Mouse (Mus musculus): ENCODE data around the gene Olfr1065. TPM values are rescaled to one million over a fixed set of nuclear protein-coding genes. Genes with fewer than 3 reads are reported as not detected.
"Not testable (repeated sequence)": the region's sequence is repeated elsewhere in the genome, so short reads cannot be mapped to it uniquely, and the experiment has no call there.

The Olfr1065 gene
- total RNA-seq, 1 experiment = not detected

DNA sequence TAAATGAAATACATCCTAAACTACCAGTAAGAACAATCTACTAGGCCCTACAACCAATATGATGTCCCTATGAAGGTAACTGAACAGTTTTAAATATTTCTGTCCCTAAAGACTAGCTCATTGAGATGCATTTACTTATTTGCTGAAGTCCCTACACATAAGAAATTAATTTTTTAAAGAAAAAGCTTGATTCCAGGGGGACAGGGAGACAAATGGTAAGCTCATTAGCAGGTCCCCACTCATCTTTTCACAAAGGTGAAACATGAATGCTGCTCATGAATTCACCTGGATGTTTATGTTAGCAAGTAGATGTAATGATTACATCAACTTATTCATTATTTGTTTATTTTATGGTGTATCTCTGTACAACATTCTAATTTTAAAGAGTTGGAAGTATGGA, 23.7 kb downstream of the Olfr1065 start, which contains the start of gene Olfr1062:
Gene Olfr1062, minus strand, starts transcription at position 101 of the 400 bp plus-strand sequence.
- H3K4me3 ChIP-seq (ENCODE audit: insufficient read depth in 1 of 2, low read depth in 1 of 2, low read length in 2 of 2, poor library complexity in 1 of 2, severe bottlenecking in 1 of 2); H3K27ac ChIP-seq (ENCODE audit: insufficient read depth, low read depth, low read length, poor library complexity, severe bottlenecking); H3K9me3 ChIP-seq (ENCODE audit: control insufficient read depth, insufficient read depth, low read depth, low read length); in situ Hi-C loops (cut with MboI; ENCODE audit: low sequenced_read_pairs in 2 of 2, unreplicated experiment in 2 of 2); H3K36me3 ChIP-seq (ENCODE audit: control insufficient read depth, insufficient read depth, low read length, poor library complexity, severe bottlenecking); DNase-seq (ENCODE audit: low read depth, low spot score); H3K9ac ChIP-seq (ENCODE audit: insufficient read depth, low read depth, low read length, poor library complexity, severe bottlenecking); H3K4me1 ChIP-seq (ENCODE audit: control insufficient read depth in 2 of 2, insufficient read depth in 2 of 2, low read length in 2 of 2, poor library complexity in 1 of 2): not testable (repeated sequence)

DNA sequence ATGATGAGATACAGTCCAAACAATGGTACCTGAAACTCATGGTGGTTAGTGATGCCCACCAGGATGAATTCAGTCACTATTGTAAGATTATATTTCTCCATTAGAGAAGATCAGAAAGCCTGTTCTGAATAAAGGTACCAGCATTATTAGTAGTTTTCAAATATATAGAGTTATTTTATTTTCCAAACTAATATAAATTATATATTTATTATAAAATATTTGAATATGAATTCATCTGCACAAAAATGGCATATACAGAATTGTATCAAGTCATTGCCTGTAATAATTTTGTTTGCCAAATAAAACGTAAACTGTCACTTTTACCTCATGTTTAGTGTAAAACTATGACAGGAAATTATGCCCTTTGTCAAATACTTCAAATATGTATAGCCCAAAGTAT, 36.4 kb downstream of the Olfr1065 start, which contains the start of gene Olfr1061:
Gene Olfr1061, minus strand, starts transcription at position 101 of the 400 bp plus-strand sequence.
- H3K9ac ChIP-seq (ENCODE audit: insufficient read depth, low read depth, low read length, poor library complexity, severe bottlenecking) = no peak within 1 kb of the TSS
- no peaks in the 10 kb centered on the region for H3K36me3 ChIP-seq (ENCODE audit: control insufficient read depth, insufficient read depth, low read length, poor library complexity, severe bottlenecking)
- no peak within 1 kb of the TSS for H3K27ac ChIP-seq (ENCODE audit: insufficient read depth, low read depth, low read length, poor library complexity, severe bottlenecking)
- no peaks in the 10 kb centered on the region for H3K4me1 ChIP-seq (ENCODE audit: control insufficient read depth in 2 of 2, insufficient read depth in 2 of 2, low read length in 2 of 2, poor library complexity in 1 of 2)
- no peak within 1 kb of the TSS for H3K4me3 ChIP-seq (ENCODE audit: insufficient read depth in 1 of 2, low read depth in 1 of 2, low read length in 2 of 2, poor library complexity in 1 of 2, severe bottlenecking in 1 of 2)
- H3K9me3 ChIP-seq (ENCODE audit: control insufficient read depth, insufficient read depth, low read depth, low read length) = no peaks in the 10 kb centered on the region
- no peak for DNase-seq (ENCODE audit: low read depth, low spot score)
- in situ Hi-C loops (cut with MboI; ENCODE audit: low sequenced_read_pairs in 2 of 2, unreplicated experiment in 2 of 2) = no loop called here
- TF ChIP-seq HCFC1 (IDR thresholded peaks at IDR 0.05; ENCODE audit: borderline replicate concordance, insufficient read depth, low read length) = no peak
- TF ChIP-seq ZC3H11A (IDR thresholded peaks at IDR 0.05; ENCODE audit: borderline replicate concordance, low read depth, low read length) = no peak
- no peak for TF ChIP-seq CHD2 (IDR thresholded peaks at IDR 0.05; ENCODE audit: low read depth, low read length)
- TF ChIP-seq ZNF384 (IDR thresholded peaks at IDR 0.05; ENCODE audit: low read depth, low read length) = no peak
- no peak for TF ChIP-seq MAFK (IDR thresholded peaks at IDR 0.05; ENCODE audit: insufficient read depth, low read depth, low read length)

DNA sequence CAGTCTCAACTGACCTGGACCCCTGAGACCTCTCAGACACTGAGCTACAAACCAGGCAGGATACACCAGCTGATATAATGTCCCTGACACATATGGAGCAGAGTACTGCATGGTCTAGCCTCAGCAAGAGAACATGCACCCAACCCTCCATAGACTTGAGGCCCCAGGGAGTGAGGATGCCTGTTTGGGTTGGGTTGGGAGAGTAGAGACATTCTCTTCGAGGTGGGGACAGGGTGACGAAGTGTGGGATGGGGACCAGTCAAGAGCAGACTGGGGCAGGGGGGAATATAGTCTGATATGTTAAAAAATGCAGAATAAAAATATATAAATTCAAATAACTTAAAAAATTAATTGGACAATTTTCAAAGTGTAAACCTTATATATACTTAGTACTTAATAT, 55.3 kb downstream of the Olfr1065 start:
- TF ChIP-seq CHD2 (IDR thresholded peaks at IDR 0.05; ENCODE audit: low read depth, low read length) = no peak
- TF ChIP-seq ZNF384 (IDR thresholded peaks at IDR 0.05; ENCODE audit: low read depth, low read length) = no peak
- TF ChIP-seq MAFK (IDR thresholded peaks at IDR 0.05; ENCODE audit: insufficient read depth, low read depth, low read length) = no peak
- TF ChIP-seq ZC3H11A (IDR thresholded peaks at IDR 0.05; ENCODE audit: borderline replicate concordance, low read depth, low read length) = no peak
- TF ChIP-seq HCFC1 (IDR thresholded peaks at IDR 0.05; ENCODE audit: borderline replicate concordance, insufficient read depth, low read length) = no peak
- Histone ChIP-seq H3K9ac (ENCODE audit: insufficient read depth, low read depth, low read length, poor library complexity, severe bottlenecking) (no peak overlapping the region), H3K4me3 (ENCODE audit: insufficient read depth in 1 of 2, low read depth in 1 of 2, low read length in 2 of 2, poor library complexity in 1 of 2, severe bottlenecking in 1 of 2) (no peak overlapping the region), H3K36me3 (ENCODE audit: control insufficient read depth, insufficient read depth, low read length, poor library complexity, severe bottlenecking) (no peaks in the 10 kb centered on the region), H3K27ac (ENCODE audit: insufficient read depth, low read depth, low read length, poor library complexity, severe bottlenecking) (no peak overlapping the region; the same call in 1 of the 2 replicates), H3K9me3 (ENCODE audit: control insufficient read depth, insufficient read depth, low read depth, low read length) (no peaks in the 10 kb centered on the region), H3K4me1 (ENCODE audit: control insufficient read depth in 2 of 2, insufficient read depth in 2 of 2, low read length in 2 of 2, poor library complexity in 1 of 2) (no peaks in the 10 kb centered on the region; a peak in 1 of 4 replicates)
- in situ Hi-C loops (cut with MboI; ENCODE audit: low sequenced_read_pairs in 2 of 2, unreplicated experiment in 2 of 2) = no loop called here
- no peak for DNase-seq (ENCODE audit: low read depth, low spot score)

Other genes with a start within 250 kb of the Olfr1065 start
- gene Olfr1045, start 247.6 kb downstream of the Olfr1065 start, total RNA-seq (2012; rRNA removed) = not detected in 2 replicates
- not detected in 2 replicates for gene Olfr1046, start 231.3 kb downstream of the Olfr1065 start, total RNA-seq (2012; rRNA removed)
- gene Olfr1047, start 219.2 kb downstream of the Olfr1065 start, total RNA-seq (2012; rRNA removed) = not detected in 2 replicates
- not detected in 2 replicates for gene Olfr1048, start 210.3 kb downstream of the Olfr1065 start, total RNA-seq (2012; rRNA removed)
- not detected in 2 replicates for gene Olfr1049, start 192.3 kb downstream of the Olfr1065 start, total RNA-seq (2012; rRNA removed)
- gene Olfr1051, start 171.5 kb downstream of the Olfr1065 start, total RNA-seq (2012; rRNA removed) = not detected in 2 replicates
- not detected in 2 replicates for gene Olfr1052, start 158.1 kb downstream of the Olfr1065 start, total RNA-seq (2012; rRNA removed)
- not detected in 2 replicates for gene Olfr1053, start 135.3 kb downstream of the Olfr1065 start, total RNA-seq (2012; rRNA removed)
- not detected in 2 replicates for gene Olfr1054, start 115.2 kb downstream of the Olfr1065 start, total RNA-seq (2012; rRNA removed)
- gene Olfr1055, start 100.3 kb downstream of the Olfr1065 start, total RNA-seq (2012; rRNA removed) = not detected in 2 replicates
- not detected in 2 replicates for gene Olfr1056, start 88.1 kb downstream of the Olfr1065 start, total RNA-seq (2012; rRNA removed)
- gene Olfr1057, start 72.2 kb downstream of the Olfr1065 start, total RNA-seq (2012; rRNA removed) = not detected in 2 replicates
- gene Olfr1058, start 62.0 kb downstream of the Olfr1065 start, total RNA-seq (2012; rRNA removed) = not detected in 2 replicates
- gene Olfr1061, start 36.5 kb downstream of the Olfr1065 start, total RNA-seq (2012; rRNA removed) = not detected in 2 replicates
- gene Olfr1062, start 23.8 kb downstream of the Olfr1065 start, total RNA-seq (2012; rRNA removed) = not detected in 2 replicates
- not detected in 2 replicates for gene Olfr1066, start 5.7 kb upstream of the Olfr1065 start, total RNA-seq (2012; rRNA removed)
- not detected in 2 replicates for gene Olfr228, start 36.8 kb upstream of the Olfr1065 start, total RNA-seq (2012; rRNA removed)
- not detected in 2 replicates for gene Olfr1076, start 57.9 kb upstream of the Olfr1065 start, total RNA-seq (2012; rRNA removed)
- gene Olfr1079, start 91.9 kb upstream of the Olfr1065 start, total RNA-seq (2012; rRNA removed) = not detected in 2 replicates
- gene Olfr1080, start 107.6 kb upstream of the Olfr1065 start, total RNA-seq (2012; rRNA removed) = not detected in 2 replicates
- gene Olfr1082, start 148.4 kb upstream of the Olfr1065 start, total RNA-seq (2012; rRNA removed) = not detected in 2 replicates
- not detected in 2 replicates for gene Olfr1084, start 189.1 kb upstream of the Olfr1065 start, total RNA-seq (2012; rRNA removed)
- not detected in 2 replicates for gene Olfr1085, start 211.4 kb upstream of the Olfr1065 start, total RNA-seq (2012; rRNA removed)
- not detected in 2 replicates for gene Olfr1086, start 229.5 kb upstream of the Olfr1065 start, total RNA-seq (2012; rRNA removed)
- not detected in 2 replicates for gene Olfr1087, start 247.8 kb upstream of the Olfr1065 start, total RNA-seq (2012; rRNA removed)